Mouse (Mus musculus) hindbrain, embryonic 13.5 days (tissue): Measurements from ENCODE around the gene Ebf1. TPM values are rescaled to one million over a fixed set of nuclear protein-coding genes. Genes with fewer than 3 reads are reported as not detected.

Experiments used
- ATAC-seq: fragments of 200-750 bp; cut with Nextera tagmentation; 2 replicates; pipeline ENCODE4 v1.8.0; 2017; ENCODE audit warnings: moderate TSS enrichment; ENCODE audit not compliant: low FRiP score
- H3K27ac ChIP-seq: fragments of 300-500 bp; sonication (generic); 2 replicates; pipeline ENCODE4 v1.5.1; 2015; ENCODE audit warnings: inconsistent platforms, mild to moderate bottlenecking, moderate library complexity
- H3K27me3 ChIP-seq: fragments of 300-500 bp; sonication (generic); 2 replicates; pipeline ENCODE4 v1.6.1; 2015; ENCODE audit warnings: mild to moderate bottlenecking, inconsistent platforms
- H3K36me3 ChIP-seq: fragments of 300-500 bp; sonication (generic); 2 replicates; pipeline ENCODE4 v1.6.1; 2015; ENCODE audit warnings: mild to moderate bottlenecking, inconsistent platforms
- H3K4me1 ChIP-seq: fragments of 300-500 bp; sonication (generic); replicated peaks from 2 replicates; pipeline ENCODE4 v1.6.1; 2015; ENCODE audit warnings: inconsistent platforms
- H3K4me2 ChIP-seq: fragments of 300-500 bp; sonication (generic); 2 replicates; pipeline ENCODE4 v1.6.1; 2015; ENCODE audit warnings: inconsistent platforms, mild to moderate bottlenecking, moderate library complexity
- H3K4me3 ChIP-seq: fragments of 300-500 bp; sonication (generic); 2 replicates; pipeline ENCODE4 v1.5.1; 2015; ENCODE audit warnings: mild to moderate bottlenecking, inconsistent platforms
- H3K9ac ChIP-seq: fragments of 300-500 bp; sonication (generic); 2 replicates; pipeline ENCODE4 v1.6.1; 2015; ENCODE audit warnings: mild to moderate bottlenecking, inconsistent platforms
- H3K9me3 ChIP-seq: fragments of 300-500 bp; sonication (generic); 2 replicates; pipeline ENCODE4 v1.6.1; 2016; ENCODE audit warnings: inconsistent platforms
- WGBS: fragments of 180-500 bp; shearing (Covaris S2); methylation state at CpG from one replicate; pipeline ENCODE4 v1.1.7; 2015; 5-methylcytosine and 5-hydroxymethylcytosine counted together
- polyA plus RNA-seq: library from polyadenylated mRNA; unstranded; fragments of >200 nt; fragmentation: Nextera tagmentation; extraction: Ambion mirVana; gene quantifications from 2 replicates; pipeline ENCODE4 v1.2.1, GENCODE M21; 2015

Gene Ebf1
- polyA plus RNA-seq, 1 experiment from 2014 or later = 159 TPM

GRCm38 (mm10) chr11:44763992-44764835, 147.1 kb downstream of the Ebf1 start:
- Histone ChIP-seq H3K4me1 (peaks cover 44% of the 10 kb centered on the region), H3K9me3 (no peaks in the 10 kb centered on the region), H3K9ac (no peak overlapping the region), H3K4me3 (no peak overlapping the region), H3K4me2 (no peak overlapping the region), H3K27ac (0 out of 2 replicates have a peak overlapping the region, but pooled peaks have one; percentile 2), H3K27me3 (no peaks in the 10 kb centered on the region), H3K36me3 (no peaks in the 10 kb centered on the region)
- 80% methylated on average over 7 of the region's 7 CpGs for WGBS
- ATAC-seq = no peak

GRCm38 (mm10) chr11:44764988-44765387, 147.9 kb downstream of the Ebf1 start:
- no peaks in the 10 kb centered on the region for H3K27me3 ChIP-seq
- H3K4me3 ChIP-seq = no peak overlapping the region
- no peak for ATAC-seq
- peaks cover 48% of the 10 kb centered on the region for H3K4me1 ChIP-seq
- H3K9me3 ChIP-seq = no peaks in the 10 kb centered on the region
- 74% methylated on average over 11 of the region's 11 CpGs for WGBS
- H3K36me3 ChIP-seq = no peaks in the 10 kb centered on the region
- no peak overlapping the region for H3K9ac ChIP-seq
- no peak overlapping the region for H3K27ac ChIP-seq
- no peak overlapping the region for H3K4me2 ChIP-seq

GRCm38 (mm10) chr11:44766246-44766645, 149.1 kb downstream of the Ebf1 start:
- Histone ChIP-seq H3K4me3 (no peak overlapping the region), H3K9me3 (no peaks in the 10 kb centered on the region), H3K4me1 (peaks cover 53% of the 10 kb centered on the region), H3K36me3 (no peaks in the 10 kb centered on the region), H3K27me3 (no peaks in the 10 kb centered on the region), H3K4me2 (no peak overlapping the region), H3K27ac (no peak overlapping the region), H3K9ac (no peak overlapping the region)
- WGBS = 55% methylated on average over 5 of the region's 5 CpGs
- no peak for ATAC-seq

- no peak for ATAC-seq
- Histone ChIP-seq H3K9ac (no peak overlapping the region), H3K4me3 (no peak overlapping the region), H3K9me3 (no peaks in the 10 kb centered on the region), H3K36me3 (no peaks in the 10 kb centered on the region), H3K27me3 (no peaks in the 10 kb centered on the region), H3K27ac (peak overlapping the region; percentile 10), H3K4me1 (peaks cover 46% of the 10 kb centered on the region), H3K4me2 (no peak overlapping the region)
- 12% methylated on average over 3 of the region's 3 CpGs for WGBS
Measured at GRCm38 (mm10) chr11:44767322-44767721, 150.2 kb downstream of the Ebf1 start.

- Histone ChIP-seq H3K4me1 (peaks cover 54% of the 10 kb centered on the region), H3K27me3 (no peaks in the 10 kb centered on the region), H3K36me3 (no peaks in the 10 kb centered on the region), H3K27ac (peak overlapping the region; percentile 36; the same call in 1 of the 2 replicates), H3K9ac (no peak overlapping the region), H3K9me3 (no peaks in the 10 kb centered on the region), H3K4me2 (no peak overlapping the region), H3K4me3 (no peak overlapping the region)
- no peak for ATAC-seq
- 54% methylated on average over 5 of the region's 5 CpGs for whole genome bisulfite sequencing
Measured at GRCm38 (mm10) chr11:44768346-44768745, 151.2 kb downstream of the Ebf1 start.

- H3K27me3 ChIP-seq = no peaks in the 10 kb centered on the region
- no peak overlapping the region for H3K9ac ChIP-seq
- WGBS = 85% methylated on average over 11 of the region's 11 CpGs
- H3K36me3 ChIP-seq = no peaks in the 10 kb centered on the region
- H3K9me3 ChIP-seq = no peaks in the 10 kb centered on the region
- peak overlapping the region; percentile 55 for H3K27ac ChIP-seq
- H3K4me2 ChIP-seq = no peak overlapping the region
- no peak for ATAC-seq
- H3K4me1 ChIP-seq = peaks cover 47% of the 10 kb centered on the region
- H3K4me3 ChIP-seq = no peak overlapping the region
Measured at GRCm38 (mm10) chr11:44770989-44771564, 154.0 kb downstream of the Ebf1 start.

GRCm38 (mm10) chr11:44774411-44774810, 157.3 kb downstream of the Ebf1 start:
- Histone ChIP-seq H3K27ac (no peak overlapping the region), H3K4me2 (no peak overlapping the region), H3K9me3 (no peaks in the 10 kb centered on the region), H3K9ac (no peak overlapping the region), H3K4me3 (no peak overlapping the region), H3K27me3 (no peaks in the 10 kb centered on the region), H3K36me3 (no peaks in the 10 kb centered on the region), H3K4me1 (peaks cover 42% of the 10 kb centered on the region)
- 83% methylated on average over 3 of the region's 3 CpGs for WGBS
- ATAC-seq = no peak

- Histone ChIP-seq H3K9ac (no peak overlapping the region), H3K27ac (no peak overlapping the region), H3K9me3 (no peaks in the 10 kb centered on the region), H3K4me2 (no peak overlapping the region), H3K4me1 (peaks cover 35% of the 10 kb centered on the region), H3K4me3 (no peak overlapping the region), H3K27me3 (no peaks in the 10 kb centered on the region), H3K36me3 (no peaks in the 10 kb centered on the region)
- 92% methylated on average over 2 of the region's 2 CpGs for WGBS
- no peak for ATAC-seq
Measured at GRCm38 (mm10) chr11:44775549-44775948, 158.4 kb downstream of the Ebf1 start.

- Histone ChIP-seq H3K4me3 (no peak overlapping the region), H3K4me1 (peaks cover 28% of the 10 kb centered on the region), H3K4me2 (no peak overlapping the region), H3K27me3 (no peaks in the 10 kb centered on the region), H3K36me3 (no peaks in the 10 kb centered on the region), H3K27ac (no peak overlapping the region), H3K9ac (no peak overlapping the region), H3K9me3 (no peaks in the 10 kb centered on the region)
- no peak for ATAC-seq
- WGBS = 90% methylated on average over 2 of the region's 2 CpGs
Measured at GRCm38 (mm10) chr11:44776556-44776955, 159.4 kb downstream of the Ebf1 start.

- H3K27me3 ChIP-seq = no peaks in the 10 kb centered on the region
- ATAC-seq = no peak
- WGBS = 38% methylated on average over 16 of the region's 16 CpGs
- peak overlapping the region; percentile 55 for H3K27ac ChIP-seq
- H3K9ac ChIP-seq = no peak overlapping the region
- no peak overlapping the region for H3K4me2 ChIP-seq
- H3K4me1 ChIP-seq = peaks cover 21% of the 10 kb centered on the region
- H3K4me3 ChIP-seq = no peak overlapping the region
- no peaks in the 10 kb centered on the region for H3K9me3 ChIP-seq
- H3K36me3 ChIP-seq = no peaks in the 10 kb centered on the region
Measured at GRCm38 (mm10) chr11:44777331-44778310, 160.5 kb downstream of the Ebf1 start.

GRCm38 (mm10) chr11:44779030-44779429, 161.9 kb downstream of the Ebf1 start:
- no peak for ATAC-seq
- 97% methylated on average over 1 of the region's 1 CpGs for WGBS
- H3K4me3 ChIP-seq = no peak overlapping the region
- H3K4me1 ChIP-seq = peaks cover 25% of the 10 kb centered on the region
- H3K9ac ChIP-seq = no peak overlapping the region
- no peaks in the 10 kb centered on the region for H3K27me3 ChIP-seq
- no peak overlapping the region for H3K4me2 ChIP-seq
- no peaks in the 10 kb centered on the region for H3K9me3 ChIP-seq
- no peaks in the 10 kb centered on the region for H3K36me3 ChIP-seq
- no peak overlapping the region for H3K27ac ChIP-seq
